Mouse (Mus musculus) adipocyte (in vitro differentiated cells): ENCODE measurements at regions not wholly inside any gene's neighbourhood (a gene's known extent, or its start where the extent isn't known, plus 50 kb on each side); places are given as distances from the start of the nearest gene placed in this dataset.
A peak's percentile ranks its signal among the peaks of the same experiment; 100 is the strongest.

Experiments
- DNase-seq: peaks from one replicate; pipeline ENCODE4 v3.0.0-alpha.2; 2016; ENCODE audit warnings: low spot score

- no peak for DNase-seq
Observed at GRCm38 (mm10) chr7:34587239-34587638, 69.3 kb downstream of the Kctd15 start.

- DNase-seq, result no peak
Observed at GRCm38 (mm10) chr7:34585312-34585865, 71.1 kb downstream of the Kctd15 start.

GRCm38 (mm10) chr7:34584870-34585269 is 71.7 kb downstream of the Kctd15 start:
- no peak for DNase-seq

GRCm38 (mm10) chr7:34580866-34581265 is 75.7 kb downstream of the Kctd15 start:
- DNase-seq, result no peak

- no peak for DNase-seq
Observed at GRCm38 (mm10) chr7:34571295-34571694, 85.2 kb downstream of the Kctd15 start.

- no peak for DNase-seq
Observed at GRCm38 (mm10) chr7:34570114-34571065, 86.1 kb downstream of the Kctd15 start.

- DNase-seq, result no peak
Observed at GRCm38 (mm10) chr7:34569747-34570113, 86.8 kb downstream of the Kctd15 start.

- DNase-seq, result no peak
Observed at GRCm38 (mm10) chr7:34567575-34567974, 89.0 kb downstream of the Kctd15 start.

GRCm38 (mm10) chr7:34562160-34562559 is 94.4 kb downstream of the Kctd15 start:
- peak; percentile 2 for DNase-seq

GRCm38 (mm10) chr7:34558615-34559343 is 97.8 kb downstream of the Kctd15 start:
- DNase-seq, result no peak

GRCm38 (mm10) chr7:34555196-34555595 is 101.3 kb downstream of the Kctd15 start:
- DNase-seq, result no peak

- DNase-seq, result no peak
Observed at GRCm38 (mm10) chr7:34546609-34547316, 109.8 kb downstream of the Kctd15 start.

GRCm38 (mm10) chr7:34545906-34546305 is 110.6 kb downstream of the Kctd15 start:
- DNase-seq, result no peak

- DNase-seq, result no peak
Observed at GRCm38 (mm10) chr7:34541906-34542305, 114.6 kb downstream of the Kctd15 start.

- no peak for DNase-seq
Observed at GRCm38 (mm10) chr7:34541000-34541399, 115.5 kb downstream of the Kctd15 start.

- no peak for DNase-seq
Observed at GRCm38 (mm10) chr7:34539856-34540255, 116.7 kb downstream of the Kctd15 start.

GRCm38 (mm10) chr7:34538310-34539055 is 118.0 kb downstream of the Kctd15 start:
- DNase-seq, result no peak

GRCm38 (mm10) chr7:34537122-34537521 is 119.4 kb downstream of the Kctd15 start:
- no peak for DNase-seq

GRCm38 (mm10) chr7:34534241-34534640 is 122.3 kb downstream of the Kctd15 start:
- DNase-seq, result no peak

- no peak for DNase-seq
Observed at GRCm38 (mm10) chr7:34531639-34532038, 124.9 kb downstream of the Kctd15 start.

- DNase-seq, result no peak
Observed at GRCm38 (mm10) chr7:34507858-34508257, 114.7 kb upstream of the Lsm14a start.
